Mouse (Mus musculus): ENCODE results near the gene Mybbp1a. TPM values are rescaled to one million over a fixed set of nuclear protein-coding genes. Genes with fewer than 3 reads are reported as not detected.

The Mybbp1a gene
- polyA plus RNA-seq, 1 experiment, result 4.1 TPM

DNA sequence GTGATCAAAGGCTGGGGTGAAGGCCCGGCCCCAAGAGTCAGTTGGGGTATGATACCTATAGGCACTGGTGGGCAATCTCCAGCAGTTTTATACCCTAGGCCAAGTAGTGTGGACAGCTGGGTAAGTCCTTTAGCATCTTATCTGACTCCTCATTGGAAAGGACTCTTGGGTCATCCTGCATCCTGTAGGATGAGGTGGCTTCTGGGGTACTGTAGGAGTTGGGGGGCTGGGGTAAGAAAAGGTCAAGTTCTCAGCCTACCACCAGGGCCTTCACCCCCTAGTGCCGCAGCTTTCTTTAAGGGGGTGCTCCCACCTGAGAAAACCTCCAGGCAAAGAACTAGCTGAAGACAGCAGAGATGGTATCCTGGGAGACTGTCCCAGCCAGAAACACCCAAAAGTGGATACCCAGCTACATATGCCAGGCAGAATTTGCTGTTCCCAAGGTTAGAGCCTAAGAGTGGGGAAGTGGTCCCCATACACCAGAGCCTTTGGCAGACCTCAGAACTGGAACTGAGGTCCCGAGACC lies 11.0 kb downstream of the Mybbp1a start:
- H3K36me3 ChIP-seq (ENCODE audit: control insufficient read depth), result peaks cover 83% of the 10 kb centered on the region
- H3K4me3 ChIP-seq (replicated peaks), result no peak overlapping the region
- peaks cover 10% of the 10 kb centered on the region for H3K4me1 ChIP-seq (ENCODE audit: control insufficient read depth)
- TF ChIP-seq TAL1 (IDR thresholded peaks at IDR 0.05; ENCODE audit: low read length) (no peak), GATA1 (IDR thresholded peaks at IDR 0.05; ENCODE audit: low read length) (no peak)
- no peaks in the 10 kb centered on the region for H3K27me3 ChIP-seq (ENCODE audit: control insufficient read depth)
- H3K9me3 ChIP-seq (ENCODE audit: control insufficient read depth, low read length), result no peaks in the 10 kb centered on the region

DNA sequence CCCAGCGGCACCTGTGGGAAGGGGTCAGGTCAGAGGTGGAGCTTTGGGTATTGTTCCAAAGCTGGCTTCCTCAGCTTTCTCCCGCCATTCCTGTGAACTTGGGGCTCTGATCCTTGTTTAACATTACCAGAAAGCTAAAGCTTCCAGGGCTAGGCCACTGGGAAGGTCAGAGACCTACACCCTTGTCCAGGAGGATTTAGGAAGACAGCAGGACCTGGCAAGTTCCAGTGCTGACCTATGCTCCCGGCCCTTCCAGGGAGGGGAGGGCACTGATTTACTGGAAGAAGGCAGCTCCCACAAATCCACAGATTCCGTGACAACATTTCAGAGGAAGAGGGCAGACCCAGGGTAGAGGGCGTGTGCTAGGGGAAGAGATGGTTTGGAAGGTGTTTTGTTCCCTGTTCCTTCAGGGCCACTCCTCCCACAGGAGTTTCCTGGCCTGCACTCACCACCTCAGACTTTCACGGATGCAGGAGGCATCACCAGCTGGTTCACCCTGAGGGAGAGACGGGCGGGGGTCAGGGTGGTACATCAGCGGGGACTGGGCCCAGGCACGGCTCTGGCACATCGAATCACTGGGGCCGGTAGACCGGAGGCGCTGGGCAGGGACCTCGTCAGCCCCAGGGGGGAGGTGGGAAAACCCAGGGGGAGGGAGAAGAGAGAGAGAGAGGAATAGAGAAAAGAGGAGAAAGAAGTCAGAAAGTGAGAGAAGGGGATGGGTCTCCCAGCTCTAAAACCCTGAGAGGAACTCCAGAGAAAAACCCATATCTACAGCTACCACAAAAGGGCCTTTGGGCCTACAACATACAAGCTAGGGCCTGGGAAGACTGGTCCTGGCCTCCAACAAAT lies 12.2 kb downstream of the Mybbp1a start:
- H3K27me3 ChIP-seq (ENCODE audit: control insufficient read depth), result no peaks in the 10 kb centered on the region
- peaks cover 77% of the 10 kb centered on the region for H3K36me3 ChIP-seq (ENCODE audit: control insufficient read depth)
- H3K9me3 ChIP-seq (ENCODE audit: control insufficient read depth, low read length), result no peaks in the 10 kb centered on the region
- no peak for TF ChIP-seq TAL1 (IDR thresholded peaks at IDR 0.05; ENCODE audit: low read length)
- TF ChIP-seq GATA1 (IDR thresholded peaks at IDR 0.05; ENCODE audit: low read length), result no peak
- H3K4me1 ChIP-seq (ENCODE audit: control insufficient read depth), result peaks cover 11% of the 10 kb centered on the region
- no peak overlapping the region for H3K4me3 ChIP-seq (replicated peaks)

DNA sequence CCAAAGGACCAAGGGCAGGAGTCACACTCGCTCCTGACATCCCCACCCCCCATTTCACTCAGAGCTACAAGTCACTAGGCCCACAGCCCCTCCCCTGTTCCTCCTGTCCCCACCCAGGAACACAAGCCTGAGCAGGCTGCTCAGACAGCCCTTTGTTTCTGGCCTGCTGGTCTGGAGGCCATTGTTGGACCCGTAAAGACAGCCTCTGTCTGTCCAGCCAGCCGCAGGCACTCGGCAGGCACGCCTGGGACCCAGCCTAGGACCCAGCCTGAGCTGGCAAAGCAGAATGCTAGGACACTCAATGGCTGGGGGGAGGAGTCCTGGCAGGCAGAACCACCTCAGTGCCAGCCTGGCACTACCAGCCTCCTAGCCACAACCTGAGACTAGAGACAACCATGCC lies 14.5 kb downstream of the Mybbp1a start:
- Histone ChIP-seq H3K36me3 (ENCODE audit: control insufficient read depth) (peaks cover 53% of the 10 kb centered on the region), H3K4me3 (replicated peaks) (no peak overlapping the region), H3K9me3 (ENCODE audit: control insufficient read depth, low read length) (no peaks in the 10 kb centered on the region), H3K4me1 (ENCODE audit: control insufficient read depth) (peaks cover 22% of the 10 kb centered on the region), H3K27me3 (ENCODE audit: control insufficient read depth) (no peaks in the 10 kb centered on the region)
- TF ChIP-seq TAL1 (IDR thresholded peaks at IDR 0.05; ENCODE audit: low read length) (no peak), GATA1 (IDR thresholded peaks at IDR 0.05; ENCODE audit: low read length) (no peak)

DNA sequence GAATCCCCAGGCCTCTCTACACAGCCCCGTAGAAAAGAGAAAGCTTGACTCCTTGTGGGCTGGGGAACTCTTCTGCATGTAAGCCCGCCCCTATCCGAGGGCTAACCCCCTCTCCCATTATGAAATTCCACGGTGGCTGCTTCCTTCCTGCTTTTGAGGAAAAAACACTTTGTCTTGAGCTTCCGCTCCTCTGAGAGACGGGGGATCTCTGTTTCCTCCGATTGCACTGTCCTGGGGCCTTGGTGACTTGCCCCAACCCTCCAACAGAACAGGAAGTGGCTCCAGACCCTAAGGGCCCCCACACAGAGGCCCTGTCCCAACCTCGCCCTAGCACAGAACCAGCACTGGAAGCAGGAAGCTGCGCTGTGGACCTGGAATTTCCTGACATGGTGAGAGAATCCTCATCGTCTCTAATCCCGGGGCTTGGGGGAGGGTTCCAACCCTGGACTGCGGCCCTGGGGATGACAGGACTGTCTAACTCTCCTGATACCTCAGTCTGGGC lies 16.9 kb downstream of the Mybbp1a start:
- Histone ChIP-seq H3K36me3 (ENCODE audit: control insufficient read depth) (peaks cover 29% of the 10 kb centered on the region), H3K27me3 (ENCODE audit: control insufficient read depth) (no peaks in the 10 kb centered on the region), H3K4me3 (replicated peaks) (no peak overlapping the region), H3K9me3 (ENCODE audit: control insufficient read depth, low read length) (no peaks in the 10 kb centered on the region), H3K4me1 (ENCODE audit: control insufficient read depth) (peaks cover 22% of the 10 kb centered on the region)
- no peak for TF ChIP-seq TAL1 (IDR thresholded peaks at IDR 0.05; ENCODE audit: low read length)
- TF ChIP-seq GATA1 (IDR thresholded peaks at IDR 0.05; ENCODE audit: low read length), result no peak

DNA sequence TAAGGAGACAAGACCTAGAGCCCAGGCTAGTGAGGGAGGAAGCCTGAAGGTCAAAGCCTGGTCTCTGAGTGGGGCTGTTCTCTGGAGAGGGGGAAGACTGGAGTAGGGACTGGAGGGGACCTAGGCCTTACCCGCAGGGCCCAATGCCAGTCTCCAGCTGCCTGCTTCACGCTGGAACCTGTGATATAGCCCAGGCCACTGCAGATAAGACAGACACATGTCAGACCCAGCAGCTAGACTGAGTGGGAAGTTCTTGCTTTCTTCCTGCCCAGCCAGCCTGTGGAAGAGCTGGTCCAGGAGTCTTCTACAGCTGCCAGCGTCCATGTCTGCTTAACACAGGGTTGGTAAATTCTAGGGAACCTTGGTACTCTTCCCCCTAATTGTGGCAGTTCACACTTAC lies 17.3 kb downstream of the Mybbp1a start:
- TF ChIP-seq GATA1 (IDR thresholded peaks at IDR 0.05; ENCODE audit: low read length) (no peak), TAL1 (IDR thresholded peaks at IDR 0.05; ENCODE audit: low read length) (no peak)
- no peak overlapping the region for H3K4me3 ChIP-seq (replicated peaks)
- H3K27me3 ChIP-seq (ENCODE audit: control insufficient read depth), result no peaks in the 10 kb centered on the region
- peaks cover 22% of the 10 kb centered on the region for H3K4me1 ChIP-seq (ENCODE audit: control insufficient read depth)
- H3K36me3 ChIP-seq (ENCODE audit: control insufficient read depth), result peaks cover 25% of the 10 kb centered on the region; the same call in 1 of the 2 replicates
- no peaks in the 10 kb centered on the region for H3K9me3 ChIP-seq (ENCODE audit: control insufficient read depth, low read length)

DNA sequence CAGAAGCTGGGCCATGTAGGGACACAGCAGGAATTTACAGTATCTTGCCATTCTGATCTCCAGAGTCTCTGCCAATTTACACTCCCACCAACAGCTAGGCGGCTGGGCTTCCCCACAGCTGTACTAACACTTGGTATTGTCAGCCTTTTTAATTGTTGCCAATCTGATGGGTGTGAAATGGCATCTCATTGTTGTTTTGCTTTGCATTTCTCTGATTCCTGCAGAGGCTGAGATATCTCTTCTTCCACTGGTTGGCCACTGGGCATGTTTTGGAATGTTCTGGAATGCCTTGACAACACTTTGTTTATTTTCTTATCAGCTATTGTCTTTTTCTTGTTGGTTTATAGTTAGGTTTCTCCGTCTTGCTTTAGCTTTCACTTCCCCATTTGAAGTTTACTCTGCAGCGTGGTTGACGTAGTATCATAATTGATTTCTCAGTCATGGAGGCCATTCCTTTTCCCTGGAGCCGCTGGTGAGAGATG lies 20.4 kb downstream of the Mybbp1a start:
- TF ChIP-seq TAL1 (IDR thresholded peaks at IDR 0.05; ENCODE audit: low read length) (no peak), GATA1 (IDR thresholded peaks at IDR 0.05; ENCODE audit: low read length) (no peak)
- Histone ChIP-seq H3K36me3 (ENCODE audit: control insufficient read depth) (peaks cover 10% of the 10 kb centered on the region; the same call in 1 of the 2 replicates), H3K4me3 (replicated peaks) (no peak overlapping the region), H3K27me3 (ENCODE audit: control insufficient read depth) (no peaks in the 10 kb centered on the region), H3K4me1 (ENCODE audit: control insufficient read depth) (peaks cover 23% of the 10 kb centered on the region), H3K9me3 (ENCODE audit: control insufficient read depth, low read length) (no peaks in the 10 kb centered on the region)

DNA sequence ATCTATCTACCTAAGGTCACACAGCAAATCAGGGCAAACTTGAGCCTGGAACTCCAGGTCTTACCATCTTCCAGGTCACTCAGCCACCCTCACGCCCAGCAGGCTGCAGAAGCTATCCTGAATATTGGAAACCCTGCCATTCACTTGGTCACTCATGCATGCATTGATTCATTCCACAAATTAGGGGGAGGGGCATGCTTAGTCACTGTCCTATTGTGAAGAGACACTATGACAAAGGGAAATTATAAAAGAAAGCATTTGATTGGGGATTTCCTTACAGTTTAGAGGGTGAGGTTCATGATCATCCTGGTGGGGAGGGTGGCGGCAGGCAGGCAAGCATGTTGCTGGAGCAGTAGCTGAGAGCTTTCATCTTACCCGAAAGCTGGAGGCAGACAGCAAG lies 23.7 kb downstream of the Mybbp1a start:
- TF ChIP-seq TAL1 (IDR thresholded peaks at IDR 0.05; ENCODE audit: low read length) (no peak), GATA1 (IDR thresholded peaks at IDR 0.05; ENCODE audit: low read length) (no peak)
- Histone ChIP-seq H3K4me1 (ENCODE audit: control insufficient read depth) (peaks cover 34% of the 10 kb centered on the region), H3K4me3 (replicated peaks) (no peak overlapping the region), H3K36me3 (ENCODE audit: control insufficient read depth) (no peaks in the 10 kb centered on the region; the same call in 1 of the 2 replicates), H3K27me3 (ENCODE audit: control insufficient read depth) (no peaks in the 10 kb centered on the region), H3K9me3 (ENCODE audit: control insufficient read depth, low read length) (no peaks in the 10 kb centered on the region)

DNA sequence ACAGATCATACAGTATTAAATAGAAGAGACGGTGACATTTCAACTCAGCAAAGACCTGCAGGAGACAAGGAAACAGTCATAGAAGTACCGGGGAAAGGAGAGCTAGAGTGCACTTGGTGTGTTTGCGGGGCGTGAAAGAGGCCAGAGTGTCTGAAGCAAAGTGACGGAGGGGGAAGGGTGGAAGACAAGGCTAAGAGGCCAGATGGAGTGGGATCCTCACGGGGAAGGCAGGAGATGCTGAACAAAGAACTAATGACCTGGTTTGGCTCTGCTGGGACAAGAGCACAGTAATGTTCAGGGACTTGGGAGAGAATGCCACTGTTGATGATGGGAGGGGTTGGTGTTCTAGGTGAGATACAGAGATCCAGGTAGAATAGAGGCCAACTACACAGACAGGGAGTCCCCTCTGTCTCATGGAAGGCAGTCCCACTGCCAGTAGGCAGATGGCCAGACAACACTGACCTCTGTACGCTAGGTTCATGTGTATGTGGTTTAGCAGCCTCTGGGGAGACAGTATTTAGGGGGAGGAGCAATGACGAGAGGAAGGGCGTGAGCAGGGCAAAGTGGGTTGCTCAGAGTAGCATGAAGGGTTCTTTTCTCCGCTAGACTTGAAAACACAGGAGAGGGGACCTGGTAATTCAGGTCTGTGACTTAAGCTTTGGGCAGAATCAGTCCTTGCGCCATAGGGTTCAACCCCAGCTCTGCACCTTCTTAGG lies 25.0 kb downstream of the Mybbp1a start:
- Histone ChIP-seq H3K9me3 (ENCODE audit: control insufficient read depth, low read length) (no peaks in the 10 kb centered on the region), H3K4me3 (replicated peaks) (no peak overlapping the region)
- no peak for TF ChIP-seq GATA1 (IDR thresholded peaks at IDR 0.05; ENCODE audit: low read length)
- no peak for TF ChIP-seq TAL1 (IDR thresholded peaks at IDR 0.05; ENCODE audit: low read length)

More for the DNA sequence above, 25.0 kb downstream of the Mybbp1a start:
- Histone ChIP-seq H3K36me3 (ENCODE audit: control insufficient read depth) (no peaks in the 10 kb centered on the region; the same call in 1 of the 2 replicates), H3K4me1 (ENCODE audit: control insufficient read depth) (peaks cover 42% of the 10 kb centered on the region), H3K27me3 (ENCODE audit: control insufficient read depth) (no peaks in the 10 kb centered on the region)

Measured in erythroblast, embryonic 14.5 days (primary cell).